Mouse (Mus musculus): ENCODE results near the gene Ugt2b1. TPM values are rescaled to one million over a fixed set of nuclear protein-coding genes. Genes with fewer than 3 reads are reported as not detected.
"Not testable (repeated sequence)": the region's sequence is repeated elsewhere in the genome, so short reads cannot be mapped to it uniquely, and the experiment has no call there.

Ugt2b1 gene
- not detected for total RNA-seq (2021)
- long read RNA-seq, experiment 1: 0 reads
- long read RNA-seq, experiment 2: 0 reads

DNA sequence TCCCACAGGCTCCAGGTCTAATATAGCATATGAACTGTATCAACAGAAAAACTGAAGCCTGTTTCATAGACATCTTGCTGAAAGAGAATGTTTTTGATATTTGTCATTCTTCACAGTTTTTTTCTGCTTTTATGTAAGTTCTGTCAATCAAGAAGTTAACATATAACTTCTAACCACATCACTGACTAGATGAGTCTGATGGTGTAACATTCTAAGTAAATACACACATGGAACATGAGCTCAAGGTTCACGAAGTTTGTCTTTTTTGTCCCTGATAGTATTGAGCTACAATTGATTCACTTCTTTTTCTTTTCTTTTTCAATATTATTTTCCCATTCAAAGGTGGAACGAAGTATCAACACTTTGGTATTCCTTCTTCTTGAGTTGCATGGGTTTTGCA, at the start of gene Ugt2b1:
Ugt2b1 (minus strand) TSS at position 105 of the 400 bp plus-strand sequence.
- DNase-seq (ENCODE audit: low spot score in 2 of 2): no peak

DNA sequence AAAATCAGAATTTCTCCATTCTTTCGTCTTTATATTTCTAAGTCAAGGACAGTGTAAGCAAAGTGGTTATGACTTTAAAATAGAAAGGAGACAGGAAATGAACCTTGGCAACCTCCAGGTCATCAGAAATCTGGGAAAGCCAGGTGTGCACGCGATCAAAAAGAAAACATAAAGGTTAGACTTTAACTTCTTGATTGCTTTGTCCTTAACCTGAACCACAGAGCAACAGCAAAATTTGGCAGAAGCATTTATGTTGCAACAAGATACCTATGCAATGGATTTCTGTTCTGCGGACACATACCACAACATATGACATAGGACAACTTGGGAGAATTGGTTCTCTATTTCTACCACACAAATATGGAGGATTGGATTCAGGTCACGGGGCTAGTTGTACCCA, 40.9 kb upstream of the Ugt2b1 start:
- DNase-seq (ENCODE audit: low spot score in 2 of 2): not testable (repeated sequence)

DNA sequence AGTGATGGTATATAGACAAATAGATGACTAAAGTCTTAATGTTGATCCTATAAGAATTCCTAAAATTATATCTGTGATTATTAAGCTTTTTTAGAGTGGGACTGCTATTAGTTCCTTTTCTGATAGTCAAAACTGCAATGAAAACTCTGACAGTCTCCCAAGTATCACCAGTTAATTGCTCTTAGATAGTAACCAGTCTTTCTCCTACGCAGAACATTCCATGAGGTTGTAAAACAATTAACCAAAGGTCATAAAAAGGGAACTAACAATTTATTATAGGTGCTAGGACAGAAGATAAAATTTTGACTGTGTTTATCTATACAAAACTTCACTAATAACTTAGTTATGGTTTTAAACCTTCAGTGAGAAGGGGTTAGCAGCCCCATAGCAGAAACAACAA, 36.5 kb upstream of the Ugt2b1 start:
- not testable (repeated sequence) for DNase-seq (ENCODE audit: low spot score in 2 of 2)

DNA sequence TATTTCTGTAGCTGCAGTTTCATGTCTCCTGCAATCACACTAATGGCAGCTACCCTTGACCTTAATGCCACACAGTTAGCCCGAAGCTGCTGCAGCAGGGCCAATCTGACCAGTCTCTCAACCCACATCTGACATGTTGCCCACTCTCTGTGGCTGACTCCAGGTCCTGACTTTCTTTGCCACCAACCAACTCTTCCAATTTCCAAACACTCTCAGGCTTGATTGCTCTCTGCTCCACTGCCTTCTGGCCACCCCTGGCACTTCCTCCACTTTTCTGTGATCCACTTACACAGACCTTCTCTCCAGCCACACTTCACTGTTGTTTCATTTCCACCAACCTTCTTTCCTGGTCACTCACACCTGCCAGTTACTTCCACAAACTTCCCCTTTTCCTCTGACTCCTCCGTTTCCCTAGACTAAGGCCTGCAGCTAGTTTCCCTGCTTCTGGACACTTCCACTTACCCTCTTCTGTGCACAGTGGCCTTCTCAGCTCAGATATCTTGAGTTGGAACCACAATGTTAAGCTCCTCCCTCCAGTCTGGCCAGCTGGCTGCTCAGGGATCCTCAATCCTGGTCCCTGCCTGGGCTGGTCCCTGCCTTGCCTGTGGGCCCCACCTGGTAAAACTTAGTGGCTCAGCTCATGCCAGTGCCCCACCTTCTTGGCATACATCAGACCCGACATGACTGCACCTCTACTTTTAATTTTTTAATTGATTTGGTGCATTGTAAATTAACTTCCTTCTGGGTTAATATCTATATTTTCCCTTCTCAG, 35.4 kb upstream of the Ugt2b1 start:
- DNase-seq (ENCODE audit: low spot score in 2 of 2): no peak

DNA sequence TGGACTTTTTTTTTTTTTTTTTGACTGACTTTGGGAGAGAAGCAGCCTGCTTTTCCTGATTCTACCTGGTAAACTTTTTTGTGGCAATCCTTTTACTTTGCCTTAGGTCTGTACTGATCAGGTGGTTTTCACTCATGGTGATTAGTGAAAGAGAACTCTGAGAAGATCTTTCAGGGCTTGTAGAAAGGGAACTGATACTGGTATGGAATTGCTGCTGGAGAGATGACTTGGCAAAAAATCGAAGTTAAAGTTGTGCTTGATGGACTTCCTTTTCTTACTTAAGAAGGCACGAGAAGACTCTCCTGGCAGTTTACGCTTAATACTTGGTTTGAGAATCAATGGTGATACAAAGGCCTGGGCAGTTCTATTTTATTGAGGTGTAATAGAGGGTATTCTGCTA, 34.2 kb upstream of the Ugt2b1 start:
- DNase-seq (ENCODE audit: low spot score in 2 of 2): no peak

DNA sequence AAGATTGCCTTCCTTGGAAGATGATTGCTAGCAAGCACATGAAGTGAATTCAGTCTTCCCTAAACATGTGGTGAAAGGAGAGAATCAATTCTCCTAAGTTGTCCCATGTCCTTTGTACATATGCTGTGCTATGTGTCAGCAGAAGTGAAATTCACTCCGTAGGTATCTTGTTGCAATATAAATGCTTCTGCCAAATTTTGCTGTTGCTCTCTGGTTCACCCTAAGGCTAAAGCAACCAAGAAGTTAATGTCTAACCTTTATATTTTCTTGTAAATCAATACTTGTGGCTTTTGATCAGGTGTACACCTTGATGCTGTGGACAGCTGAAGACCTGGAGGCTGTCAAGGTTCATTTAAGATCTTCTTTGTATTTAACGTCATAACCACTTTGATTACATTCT, 15.8 kb upstream of the Ugt2b1 start:
- no peak for DNase-seq (ENCODE audit: low spot score in 2 of 2)

DNA sequence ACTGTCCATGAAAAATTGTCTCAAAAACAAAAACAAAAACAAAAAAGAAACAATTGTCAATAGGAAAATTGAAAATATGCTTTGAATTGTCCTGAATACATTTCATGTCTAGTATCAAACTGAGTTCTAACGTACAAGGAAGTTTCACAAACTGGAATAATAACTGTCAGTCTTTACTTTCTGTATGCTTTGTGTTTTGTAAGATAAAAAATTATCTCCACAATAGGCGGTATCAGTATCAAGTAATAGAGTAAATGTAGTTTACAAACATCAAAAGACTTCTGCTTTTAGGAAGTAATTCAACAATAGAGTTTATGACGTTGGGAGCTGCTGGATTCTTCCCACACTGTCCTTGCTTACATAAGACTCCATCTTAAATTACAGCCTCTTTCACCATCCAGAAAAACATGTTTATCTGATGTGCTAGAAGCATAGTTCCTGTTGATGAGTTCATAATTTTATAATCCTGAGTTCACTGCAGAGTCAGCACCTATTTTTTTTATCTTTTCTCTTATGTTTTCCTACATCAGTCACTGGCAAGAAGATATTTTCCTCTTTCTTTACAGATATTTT, 5.6 kb downstream of the Ugt2b1 start:
- DNase-seq (ENCODE audit: low spot score in 2 of 2): no peak

DNA sequence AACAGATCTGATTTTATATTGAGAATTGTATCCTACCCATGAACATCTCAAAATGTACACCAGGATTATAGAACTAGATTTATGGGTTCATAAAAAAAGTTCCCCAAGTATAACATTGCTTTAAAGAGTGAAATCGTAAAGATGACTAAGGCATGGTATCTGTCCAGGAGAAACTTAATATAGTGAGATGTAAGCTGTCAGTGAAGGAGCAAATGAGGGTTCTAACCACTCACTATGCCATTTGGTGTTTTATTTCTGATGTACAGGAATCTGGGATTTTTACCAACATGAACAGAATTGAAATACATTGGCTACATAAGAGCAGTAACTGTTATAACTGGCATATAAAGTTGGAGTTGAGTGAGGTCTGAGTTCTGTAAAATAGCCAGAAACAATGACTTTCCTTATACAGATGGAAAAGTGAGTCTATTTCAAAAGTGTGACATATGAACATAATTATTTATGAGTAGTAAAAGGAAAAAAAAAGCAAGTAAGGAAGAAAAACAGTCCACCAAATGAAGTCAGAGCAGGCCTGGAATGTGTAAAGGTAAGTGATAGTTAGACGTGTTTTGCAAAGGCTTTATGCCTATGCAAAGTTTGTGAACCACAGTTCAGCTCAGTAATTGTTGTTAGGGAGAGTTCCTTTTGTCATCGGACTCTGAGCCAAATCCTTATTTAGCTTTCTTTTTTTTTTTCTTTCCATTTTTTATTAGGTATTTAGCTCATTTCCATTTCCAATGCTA, 14.8 kb downstream of the Ugt2b1 start:
- DNase-seq (ENCODE audit: low spot score in 2 of 2): no peak

DNA sequence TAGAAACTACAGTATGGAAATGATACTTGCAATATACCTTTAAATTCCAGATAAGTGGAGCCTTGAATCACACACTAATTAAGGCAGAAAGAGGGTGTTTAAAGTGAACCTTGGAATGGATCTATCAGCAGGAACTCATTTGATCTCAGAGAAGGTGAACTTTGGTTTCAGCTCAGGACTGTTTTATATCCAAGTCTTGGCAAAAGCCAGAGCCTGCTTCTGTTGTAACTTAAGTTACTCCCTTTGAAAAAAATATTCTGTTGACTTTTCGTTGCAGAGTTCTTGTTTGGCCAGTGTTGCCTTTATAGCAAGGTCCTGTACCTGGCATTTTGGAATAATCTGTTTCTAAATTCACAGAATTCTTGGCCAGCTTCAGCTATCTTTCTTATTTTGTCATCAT, 15.6 kb downstream of the Ugt2b1 start:
- DNase-seq (ENCODE audit: low spot score in 2 of 2): no peak

DNA sequence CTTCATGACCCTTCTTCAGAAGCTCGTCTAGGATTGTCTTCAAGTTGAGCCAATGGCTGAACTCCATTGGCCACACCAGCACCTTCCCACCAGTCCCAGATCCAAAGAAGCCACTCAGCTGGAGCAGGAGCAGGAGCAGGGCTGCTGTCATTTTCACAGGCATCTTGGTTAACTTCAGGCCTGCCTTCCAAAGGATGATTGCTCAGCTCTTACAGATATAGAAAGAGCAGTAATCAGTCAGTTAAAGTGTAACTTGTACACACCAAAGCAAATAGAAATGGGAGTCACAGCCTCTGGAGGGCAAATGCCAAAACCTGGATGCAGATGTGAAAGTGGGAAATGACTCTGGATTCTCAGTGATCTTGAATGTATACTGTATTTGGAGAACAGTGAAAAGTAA, 19.6 kb downstream of the Ugt2b1 start, which contains the start of gene Ugt2b34:
Ugt2b34 (minus strand) TSS at position 180 of the 400 bp plus-strand sequence.
- no peak for DNase-seq (ENCODE audit: low spot score in 2 of 2)

DNA sequence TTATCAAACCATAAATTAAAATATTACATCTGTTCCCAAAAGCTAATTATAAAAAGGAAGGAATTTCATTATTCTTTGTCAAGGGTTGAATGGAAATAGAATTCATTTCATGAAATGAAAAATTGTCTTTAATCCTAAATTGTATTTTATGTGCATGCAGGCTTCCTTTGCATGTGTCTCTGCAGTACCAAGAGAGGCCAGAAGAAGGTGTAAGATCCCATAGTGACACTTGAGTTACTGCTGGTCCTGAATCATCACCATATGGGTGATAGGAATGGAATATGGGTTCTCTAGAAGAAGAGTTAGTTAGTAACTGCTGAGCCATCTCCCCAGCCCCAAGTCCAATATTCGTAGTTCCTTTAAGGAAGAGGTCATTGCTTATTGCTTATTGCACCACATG, 36.4 kb downstream of the Ugt2b1 start:
- DNase-seq (ENCODE audit: low spot score in 2 of 2): no peak

DNA sequence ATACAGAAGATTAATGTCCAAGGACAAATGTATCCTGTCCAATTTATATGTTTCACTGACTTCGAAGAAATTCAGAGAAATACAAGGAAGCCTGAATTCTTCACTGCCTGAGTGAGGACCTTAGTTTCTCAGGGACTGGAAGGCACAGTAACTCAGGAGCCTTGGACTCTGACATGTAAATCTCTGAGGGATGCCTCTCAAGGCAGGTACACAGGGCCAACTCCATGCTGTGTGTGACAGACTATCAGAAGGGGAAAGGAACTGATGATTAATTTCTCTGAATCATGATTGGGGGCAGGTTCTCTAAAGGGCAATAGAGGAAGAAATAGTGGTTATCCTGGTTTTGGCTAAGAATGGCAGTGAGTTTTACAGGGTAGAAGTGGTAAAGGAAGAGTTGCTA, 37.9 kb downstream of the Ugt2b1 start:
- DNase-seq (ENCODE audit: low spot score in 2 of 2): no peak

DNA sequence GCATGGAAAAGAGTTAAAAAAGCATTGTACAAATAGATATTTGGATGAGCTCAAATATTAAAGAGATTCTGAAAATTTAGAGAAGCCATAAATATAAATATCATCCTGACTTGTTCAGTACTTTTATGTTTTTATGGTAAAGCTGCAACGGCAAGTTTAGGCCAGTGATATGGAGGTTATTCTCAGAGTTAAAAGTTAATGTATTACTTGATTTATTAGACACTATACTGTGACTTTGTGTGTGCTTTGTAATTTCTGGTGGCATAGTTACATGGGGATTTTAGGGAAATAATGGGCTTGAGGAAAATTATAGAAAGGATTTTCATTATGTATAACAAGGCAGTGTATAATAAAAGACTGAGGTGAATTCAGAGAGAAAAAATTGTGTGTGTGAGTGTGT, 39.2 kb downstream of the Ugt2b1 start:
- DNase-seq (ENCODE audit: low spot score in 2 of 2): no peak

DNA sequence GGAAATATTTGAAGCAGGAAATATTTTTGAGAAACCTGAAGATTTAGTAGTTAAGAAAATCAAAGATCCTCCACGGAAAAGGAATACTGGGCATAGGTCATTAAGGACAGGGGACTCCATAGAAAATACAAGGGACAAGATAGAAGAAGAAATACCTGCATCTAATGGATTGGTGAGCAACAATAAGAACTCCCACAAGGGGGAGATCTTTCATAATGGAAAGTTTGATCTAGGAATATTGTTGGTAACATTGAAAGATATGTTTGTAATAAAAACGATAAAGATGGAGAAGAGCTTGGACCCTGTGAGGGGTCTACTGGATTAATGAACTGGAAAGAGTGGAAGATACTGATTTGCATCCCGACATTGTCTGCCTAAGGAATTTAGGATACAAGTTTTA, 39.7 kb downstream of the Ugt2b1 start:
- no peak for DNase-seq (ENCODE audit: low spot score in 2 of 2)

DNA sequence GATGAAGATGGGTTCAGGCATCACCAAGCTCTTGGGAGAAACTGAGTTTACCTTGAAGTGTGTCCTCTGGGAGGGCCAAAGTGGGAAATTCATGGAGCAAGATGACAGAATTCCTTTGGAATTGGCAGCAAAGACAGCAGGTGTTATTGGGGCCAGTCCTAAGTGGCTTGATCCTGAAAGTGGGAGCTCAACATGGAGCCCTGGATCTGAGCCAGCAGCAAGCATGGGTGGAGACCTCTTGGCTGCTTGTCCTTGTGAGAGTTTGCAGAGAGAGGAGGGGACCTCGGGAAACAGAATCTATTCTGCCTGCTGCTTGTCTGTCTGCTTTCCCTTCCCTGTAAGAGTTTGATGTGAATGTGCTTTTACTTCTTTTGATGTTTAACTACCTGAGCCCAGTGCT, 54.5 kb downstream of the Ugt2b1 start:
- no peak for DNase-seq (ENCODE audit: low spot score in 2 of 2)

Other genes starting within 250 kb of the Ugt2b1 start
- not detected for gene Tmprss11e, start 180.7 kb downstream of the Ugt2b1 start, total RNA-seq (2021)
- 10 to 100 TPM; 53.9 to 65.2 TPM for gene Ythdc1, start 122.3 kb downstream of the Ugt2b1 start, total RNA-seq (2021)
- gene Ugt2b34, start 19.6 kb downstream of the Ugt2b1 start, total RNA-seq (2021): not detected
- not detected for gene Ugt2b35, start 74.3 kb upstream of the Ugt2b1 start, total RNA-seq (2021)
- not detected for gene Ugt2b36, start 166.0 kb upstream of the Ugt2b1 start, total RNA-seq (2021)
- not detected for gene Ugt2b5, start 213.8 kb upstream of the Ugt2b1 start, total RNA-seq (2021)